Mouse (Mus musculus): ENCODE data around the gene Cfap69. TPM values are rescaled to one million over a fixed set of nuclear protein-coding genes. Genes with fewer than 3 reads are reported as not detected.

Gene Cfap69
- polyA plus RNA-seq, 1 experiment from 2014 or later: 6.4 TPM

GRCm38 (mm10) chr5:5539771-5540170 lies 124.3 kb downstream of the Cfap69 start:
- H3K4me1 ChIP-seq: no peaks in the 10 kb centered on the region
- ATAC-seq (ENCODE audit: low FRiP score, low read depth): no peak
- no peaks in the 10 kb centered on the region for H3K27me3 ChIP-seq (replicated peaks)
- no peak overlapping the region for H3K9ac ChIP-seq
- 75% methylated on average over 3 of the region's 3 CpGs for WGBS
- peaks cover 49% of the 10 kb centered on the region for H3K36me3 ChIP-seq
- H3K27ac ChIP-seq: no peak overlapping the region
- H3K4me2 ChIP-seq (replicated peaks): no peak overlapping the region
- no peak overlapping the region for H3K4me3 ChIP-seq
- H3K9me3 ChIP-seq: no peaks in the 10 kb centered on the region

- no peak for ATAC-seq (ENCODE audit: low FRiP score, low read depth)
Observed at GRCm38 (mm10) chr5:5536131-5536530, 127.9 kb downstream of the Cfap69 start.

GRCm38 (mm10) chr5:5533656-5534420 lies 130.2 kb downstream of the Cfap69 start:
- Histone ChIP-seq H3K4me1 (no peaks in the 10 kb centered on the region), H3K9ac (no peak overlapping the region), H3K9me3 (no peaks in the 10 kb centered on the region), H3K27ac (no peak overlapping the region), H3K27me3 (replicated peaks) (no peaks in the 10 kb centered on the region), H3K4me2 (replicated peaks) (no peak overlapping the region), H3K4me3 (no peak overlapping the region), H3K36me3 (peaks cover 13% of the 10 kb centered on the region)
- no peak for ATAC-seq (ENCODE audit: low FRiP score, low read depth)
- 92% methylated on average over 3 of the region's 3 CpGs for WGBS

More at GRCm38 (mm10) chr5:5536131-5536530, 127.9 kb downstream of the Cfap69 start:
- no peak overlapping the region for H3K4me3 ChIP-seq
- no peak overlapping the region for H3K9ac ChIP-seq
- H3K36me3 ChIP-seq: peaks cover 25% of the 10 kb centered on the region
- no peaks in the 10 kb centered on the region for H3K27me3 ChIP-seq (replicated peaks)
- no peak overlapping the region for H3K4me2 ChIP-seq (replicated peaks)
- H3K27ac ChIP-seq: no peak overlapping the region
- no peaks in the 10 kb centered on the region for H3K4me1 ChIP-seq
- H3K9me3 ChIP-seq: no peaks in the 10 kb centered on the region
- 94% methylated on average over 1 of the region's 1 CpGs for WGBS

Other genes starting within 250 kb of the Cfap69 start
- gene Cdk14, start 243.9 kb downstream of the Cfap69 start, polyA plus RNA-seq (2016; fragmentation: Nextera tagmentation; extraction: Ambion mirVana): 29.8 and 33.0 TPM in 2 replicates
- not detected in 2 replicates for gene 1700015F17Rik, start 185.1 kb downstream of the Cfap69 start, polyA plus RNA-seq (2016; fragmentation: Nextera tagmentation; extraction: Ambion mirVana)
- gene Cldn12, start 149.3 kb downstream of the Cfap69 start, polyA plus RNA-seq (2016; fragmentation: Nextera tagmentation; extraction: Ambion mirVana): 31.0 and 35.5 TPM in 2 replicates
- 31.3 and 31.8 TPM in 2 replicates for gene Gtpbp10, start 104.7 kb downstream of the Cfap69 start, polyA plus RNA-seq (2016; fragmentation: Nextera tagmentation; extraction: Ambion mirVana)
- gene Gm8773, start 90.4 kb downstream of the Cfap69 start, polyA plus RNA-seq (2016; fragmentation: Nextera tagmentation; extraction: Ambion mirVana): 6.3 and 7.3 TPM in 2 replicates
- 5.2 and 5.9 TPM in 2 replicates for gene Steap2, start 30.3 kb upstream of the Cfap69 start, polyA plus RNA-seq (2016; fragmentation: Nextera tagmentation; extraction: Ambion mirVana)
- gene Steap1, start 85.1 kb upstream of the Cfap69 start, polyA plus RNA-seq (2016; fragmentation: Nextera tagmentation; extraction: Ambion mirVana): 4.5 and 6.2 TPM in 2 replicates

Measured in neural tube, embryonic 12.5 days (tissue).